Mouse (Mus musculus) gastrocnemius, adult 2 months (tissue): ENCODE results near the gene Cobll1. TPM values are rescaled to one million over a fixed set of nuclear protein-coding genes. Genes with fewer than 3 reads are reported as not detected.

Experiments used
- DNase-seq: peaks from one replicate; pipeline ENCODE4 v3.0.0; 2022
- H3K27ac ChIP-seq: fragments of 200-600 bp; 2 replicates; pipeline ENCODE4 v1.8.1; 2022; ENCODE audit warnings: mild to moderate bottlenecking
- H3K4me3 ChIP-seq: fragments of 200-600 bp; 2 replicates; pipeline ENCODE4 v1.8.1; 2022; ENCODE audit warnings: mild to moderate bottlenecking, moderate library complexity
- CTCF ChIP-seq: fragments of 200-600 bp; IDR thresholded peaks from 2 replicates; pipeline ENCODE4 v1.8.1; 2022; ENCODE audit warnings: antibody characterized with exemption, mild to moderate bottlenecking, moderate library complexity
- intact Hi-C: fragments of 180-260 bp; cut with DNase I; formaldehyde crosslinking; loops from one replicate; pipeline ENCODE4 v1.15.1; 2025
- total RNA-seq, 2 experiments: library from RNA; stranded (reverse); gene quantifications; 2 replicates each; pipeline ENCODE4 v1.2.3; 2021

Gene Cobll1
- total RNA-seq, 2 experiments from 2014 or later = 4.4 to 5.7 TPM

DNA sequence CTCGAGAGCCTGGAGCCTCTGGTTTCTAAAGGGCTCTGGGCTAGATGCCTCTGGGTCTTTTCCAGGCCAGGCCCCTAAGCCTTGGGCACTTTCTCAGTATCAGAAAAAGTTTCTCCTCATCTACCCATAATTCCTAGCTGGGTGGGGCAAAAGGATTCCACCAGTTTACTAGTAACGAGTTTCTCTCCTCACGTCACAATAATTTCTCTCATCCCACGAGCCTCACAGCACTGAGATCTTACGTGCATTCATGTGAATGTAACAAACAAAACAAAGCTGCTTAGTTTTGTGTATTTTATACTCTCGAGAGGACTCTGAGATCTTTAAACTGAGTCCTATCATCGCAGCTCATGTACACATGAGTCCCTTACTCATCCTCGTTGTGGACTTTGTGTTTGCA lies 57.5 kb downstream of the Cobll1 start:
- DNase-seq = no peak
- Histone ChIP-seq H3K4me3 (no peak overlapping the region), H3K27ac (peak overlapping the region; percentile 28)
- intact Hi-C loops = no loop called here
- no peak for TF ChIP-seq CTCF

DNA sequence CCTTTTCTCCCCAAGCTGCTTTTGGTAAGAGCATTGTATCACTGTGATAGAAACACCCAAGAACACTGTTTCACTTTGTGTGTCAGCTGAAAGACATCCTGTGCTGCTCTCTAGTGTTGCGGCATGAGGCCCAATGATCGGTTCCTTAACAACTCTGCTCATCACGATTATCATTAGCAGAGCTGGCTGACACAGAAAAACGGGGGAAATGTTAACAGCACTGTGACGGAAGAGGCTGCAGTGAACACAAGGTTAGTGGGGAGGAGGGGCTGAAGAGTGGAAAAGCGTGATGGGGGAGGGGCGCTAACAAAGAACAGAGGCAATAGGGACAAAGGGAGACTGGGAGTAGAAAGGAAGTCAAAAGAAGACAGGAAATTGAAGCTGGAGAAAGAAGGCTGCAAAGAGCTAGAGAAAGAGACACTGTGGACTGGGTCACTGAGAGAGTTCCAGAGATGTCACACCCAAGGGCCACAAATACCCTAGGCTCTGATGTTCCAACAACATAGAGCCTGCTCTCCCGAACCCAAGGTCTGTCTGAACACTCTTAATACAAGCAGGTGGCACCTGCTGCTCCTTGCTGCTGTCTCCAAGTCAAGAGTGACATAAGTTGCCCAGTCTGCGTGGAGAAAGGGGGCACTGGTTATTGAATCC lies 58.0 kb downstream of the Cobll1 start:
- H3K27ac ChIP-seq = peak overlapping the region; percentile 28
- no peak for DNase-seq
- intact Hi-C loops = no loop called here
- H3K4me3 ChIP-seq = no peak overlapping the region
- TF ChIP-seq CTCF = no peak

DNA sequence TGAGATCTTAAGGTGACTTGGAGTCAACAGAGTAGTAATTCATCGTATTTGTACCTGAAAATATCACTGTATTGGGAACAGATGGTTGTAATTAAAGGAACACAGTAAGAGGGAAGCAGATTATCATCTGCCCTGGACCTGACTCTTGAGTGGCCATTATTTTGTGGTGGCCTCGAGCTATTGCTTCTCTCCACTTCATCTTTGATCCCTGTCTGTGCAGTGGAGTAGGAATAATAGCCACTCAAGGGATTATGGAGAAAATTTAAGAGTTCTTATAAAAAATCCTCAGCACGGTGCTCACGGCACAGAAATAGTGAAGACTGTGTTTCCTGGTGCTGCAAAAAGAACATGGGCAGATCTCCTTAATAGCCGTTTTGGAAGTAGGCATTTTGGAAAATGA lies 63.6 kb downstream of the Cobll1 start:
- intact Hi-C loops = no loop called here
- DNase-seq = no peak
- Histone ChIP-seq H3K4me3 (no peak overlapping the region), H3K27ac (no peak overlapping the region)
- no peak for TF ChIP-seq CTCF

DNA sequence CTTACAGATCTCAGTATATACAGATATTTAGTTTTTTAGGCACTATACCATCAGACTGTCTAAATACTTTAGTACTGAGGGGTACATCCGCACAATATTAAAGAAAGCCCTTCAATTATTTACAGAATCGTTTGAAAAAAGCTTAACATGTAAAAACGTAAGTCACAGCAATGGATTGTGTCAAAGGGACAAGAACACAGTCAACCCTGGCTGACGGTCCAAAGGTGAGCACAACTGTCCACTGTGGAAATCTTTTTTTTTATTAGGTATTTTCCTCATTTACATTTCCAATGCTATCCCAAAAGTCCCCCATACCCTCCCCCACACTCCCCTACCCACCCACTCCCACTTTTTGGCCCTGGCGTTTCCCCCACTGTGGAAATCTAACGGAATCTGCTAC lies 67.1 kb downstream of the Cobll1 start:
- Histone ChIP-seq H3K27ac (no peak overlapping the region), H3K4me3 (no peak overlapping the region)
- intact Hi-C loops = no loop called here
- DNase-seq = no peak
- TF ChIP-seq CTCF = no peak

DNA sequence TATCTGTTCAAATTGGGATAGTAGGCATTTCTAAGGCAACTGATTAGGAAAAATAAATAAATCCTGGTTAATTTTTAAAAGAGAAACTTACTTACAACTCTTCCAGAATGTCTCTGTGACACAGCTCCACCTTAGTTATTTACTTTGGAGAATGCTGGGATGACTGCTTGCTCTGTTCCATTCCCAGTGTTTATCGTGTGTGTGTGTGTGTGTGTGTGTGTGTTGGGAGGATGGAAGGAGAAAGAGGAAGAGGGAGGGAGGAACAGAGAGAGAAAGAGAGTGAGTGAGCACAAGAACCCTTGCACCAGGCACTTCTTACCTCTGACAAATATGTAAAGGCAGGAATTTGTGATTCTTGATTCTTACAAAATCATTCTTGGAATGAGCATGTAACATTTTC lies 67.7 kb downstream of the Cobll1 start:
- no peak for DNase-seq
- Histone ChIP-seq H3K4me3 (peak overlapping the region; percentile 57), H3K27ac (peak overlapping the region; percentile 24)
- TF ChIP-seq CTCF = no peak
- intact Hi-C loops = no loop called here

DNA sequence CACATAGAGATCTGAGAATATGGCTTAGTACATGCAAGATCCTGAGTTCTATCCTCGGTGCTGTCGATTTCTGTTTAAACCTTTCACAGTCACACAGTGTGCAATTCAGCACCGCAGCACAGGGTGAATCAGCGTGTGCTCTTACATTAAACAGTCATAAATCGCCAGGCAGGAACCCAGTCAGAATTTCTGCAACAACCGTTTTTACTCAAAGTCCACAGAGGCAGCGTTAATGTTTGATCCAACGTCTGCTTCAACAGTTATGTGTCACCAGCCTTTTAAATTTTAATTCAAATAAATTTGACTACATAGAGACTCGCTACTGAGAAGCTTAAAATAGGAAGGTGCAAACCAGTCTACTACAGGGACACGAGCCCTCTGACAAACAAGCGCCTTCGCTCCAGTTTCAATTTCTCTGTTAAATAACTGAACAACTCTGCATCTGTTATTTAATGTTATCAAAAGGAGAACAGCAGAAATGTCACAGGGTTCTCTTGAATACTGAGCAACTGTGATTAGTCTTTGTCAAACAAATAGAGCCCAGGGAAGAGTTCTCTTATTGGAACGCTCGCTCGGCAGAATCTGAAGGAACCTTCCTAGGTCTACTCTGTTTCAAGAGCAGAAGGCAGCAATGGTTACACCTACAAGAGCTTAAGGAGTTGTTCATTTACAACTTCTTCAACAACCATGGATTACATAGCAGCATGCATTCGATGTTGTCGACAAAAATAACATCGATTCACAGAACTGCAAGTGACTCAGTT lies 68.3 kb downstream of the Cobll1 start:
- DNase-seq = no peak
- no peak for TF ChIP-seq CTCF
- H3K27ac ChIP-seq = peak overlapping the region; percentile 24
- H3K4me3 ChIP-seq = peak overlapping the region; percentile 57
- intact Hi-C loops = no loop called here

DNA sequence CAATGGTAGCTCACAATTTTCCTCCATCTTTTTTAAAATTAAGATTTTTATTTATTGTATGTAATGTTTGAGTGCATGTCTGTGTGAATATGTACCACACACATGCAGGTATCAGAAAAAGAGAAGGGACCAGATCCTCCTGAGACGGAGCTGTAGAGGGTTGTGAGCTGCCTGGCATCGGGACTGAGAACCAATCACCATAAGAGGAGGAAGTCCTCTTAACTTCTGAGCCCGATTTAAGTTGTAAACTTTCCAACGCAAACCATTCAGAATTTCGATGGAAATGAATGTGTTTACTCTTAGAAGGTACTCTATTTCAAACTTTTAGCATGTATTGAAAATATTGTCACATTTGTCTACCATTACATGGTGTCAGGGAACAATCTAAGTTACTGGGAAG lies 68.9 kb downstream of the Cobll1 start:
- peak overlapping the region; percentile 24; the same call in 1 of the 2 replicates for H3K27ac ChIP-seq
- H3K4me3 ChIP-seq = peak overlapping the region; percentile 57; the same call in 1 of the 2 replicates
- DNase-seq = no peak
- TF ChIP-seq CTCF = no peak
- intact Hi-C loops = no loop called here

DNA sequence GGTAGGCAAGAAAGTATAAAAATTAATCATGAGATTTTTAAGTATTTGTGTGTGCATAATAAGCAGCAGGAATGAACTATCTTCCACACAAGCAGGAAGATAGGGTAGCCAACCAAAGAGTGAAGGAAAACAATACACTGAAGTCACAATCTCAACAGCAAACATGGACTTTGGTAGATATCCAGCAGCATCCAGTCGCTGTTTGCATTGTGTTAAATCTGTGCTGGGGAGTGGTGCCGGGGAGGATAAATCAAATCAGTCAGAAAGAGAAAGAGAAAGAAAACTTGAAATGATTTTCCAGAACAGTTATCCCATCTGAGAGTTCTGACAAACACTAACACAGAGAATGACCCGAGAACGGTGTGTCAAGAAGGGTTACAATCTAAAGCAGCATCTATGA lies 75.2 kb downstream of the Cobll1 start:
- DNase-seq = no peak
- H3K27ac ChIP-seq = no peak overlapping the region
- intact Hi-C loops = no loop called here
- H3K4me3 ChIP-seq = no peak overlapping the region
- no peak for TF ChIP-seq CTCF

DNA sequence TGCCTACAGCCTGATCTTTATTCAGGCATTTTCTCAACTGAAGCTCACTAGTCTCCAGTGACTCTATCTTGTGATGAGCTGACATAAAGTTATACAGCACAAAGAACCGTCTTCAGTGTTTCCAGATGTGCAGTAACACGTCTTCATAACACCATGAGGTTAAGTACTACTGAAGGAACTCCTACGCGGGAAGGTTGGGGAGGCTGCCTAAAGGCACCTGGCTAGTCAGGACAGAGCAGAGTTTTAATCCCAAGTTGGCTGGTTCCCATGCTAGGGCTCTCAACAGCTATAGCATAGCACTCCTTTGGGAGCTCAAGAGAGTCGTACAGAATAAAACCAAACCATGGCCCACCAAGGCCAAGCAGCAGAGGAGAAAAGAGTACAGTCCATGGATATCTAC lies 76.6 kb downstream of the Cobll1 start:
- no peak for TF ChIP-seq CTCF
- DNase-seq = no peak
- intact Hi-C loops = no loop called here
- Histone ChIP-seq H3K4me3 (no peak overlapping the region), H3K27ac (no peak overlapping the region)

DNA sequence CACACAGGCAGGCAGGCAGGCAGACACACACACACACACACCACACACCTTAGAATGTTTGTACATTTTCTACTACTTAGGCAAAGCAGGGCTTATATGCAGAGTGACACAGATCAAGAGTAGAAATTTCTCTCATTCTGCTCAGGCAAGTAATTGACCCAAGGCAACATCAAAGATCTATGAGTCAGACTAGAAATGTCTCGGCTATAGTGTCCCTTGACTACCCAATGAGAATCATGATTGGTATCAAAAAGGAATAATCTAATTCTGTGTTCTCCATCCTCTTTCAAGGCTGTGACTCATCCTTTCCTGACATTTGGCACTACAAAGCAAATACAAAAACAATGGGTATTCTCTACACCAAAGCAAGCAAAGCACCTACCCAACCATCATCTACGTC lies 77.5 kb downstream of the Cobll1 start:
- Histone ChIP-seq H3K27ac (no peak overlapping the region), H3K4me3 (no peak overlapping the region)
- intact Hi-C loops = no loop called here
- no peak for TF ChIP-seq CTCF
- DNase-seq = no peak

DNA sequence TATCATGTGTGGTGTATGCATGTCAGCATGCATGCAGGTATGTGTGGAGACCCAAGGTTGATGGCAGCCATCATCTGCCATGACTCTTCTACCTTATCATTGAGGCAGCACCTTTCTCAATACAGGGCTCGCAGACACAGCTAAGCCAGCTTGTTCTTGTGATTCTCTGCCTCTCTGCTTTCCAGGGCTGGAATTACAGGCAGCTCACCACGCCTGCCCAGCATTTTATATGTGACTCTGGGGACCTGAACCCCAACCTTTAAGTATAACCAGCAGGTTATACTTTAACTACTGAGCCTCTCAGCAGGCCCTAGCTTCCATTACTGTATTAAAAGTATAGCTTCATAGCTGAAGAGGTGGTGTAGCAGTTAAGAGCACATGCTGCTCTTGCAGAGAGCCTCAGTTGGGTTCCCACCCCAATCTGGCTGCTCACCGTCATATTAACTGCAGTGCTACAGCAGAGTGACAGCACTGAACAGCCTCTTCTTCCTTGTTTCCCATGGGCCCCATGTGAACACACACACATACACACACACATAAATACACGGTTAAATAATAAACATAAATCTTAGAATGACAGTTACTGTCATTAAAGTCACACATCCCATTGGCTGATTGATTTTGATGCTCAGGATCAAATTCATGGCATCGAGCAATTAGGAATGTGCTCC lies 81.1 kb downstream of the Cobll1 start:
- intact Hi-C loops = no loop called here
- Histone ChIP-seq H3K27ac (no peak overlapping the region), H3K4me3 (no peak overlapping the region)
- TF ChIP-seq CTCF = no peak
- no peak for DNase-seq

DNA sequence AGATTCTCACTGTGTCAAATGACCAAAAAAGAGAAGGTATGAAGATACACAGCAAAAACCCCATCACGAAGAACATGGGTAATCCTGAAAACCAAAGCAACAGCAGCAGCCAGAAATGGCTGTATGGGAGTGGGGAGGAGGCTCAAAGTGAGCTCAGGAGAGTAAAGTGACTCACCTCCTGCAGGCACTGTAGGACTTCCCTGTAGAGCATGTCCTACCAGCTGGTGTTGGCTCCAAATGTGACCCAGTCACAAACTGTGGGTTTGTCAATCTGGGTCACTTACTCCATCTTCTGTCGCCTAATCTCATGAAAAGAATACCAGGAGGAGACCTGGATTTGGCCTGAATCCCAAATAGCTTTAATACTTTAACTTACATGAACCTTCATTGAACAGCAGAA lies 81.9 kb downstream of the Cobll1 start:
- Histone ChIP-seq H3K27ac (no peak overlapping the region), H3K4me3 (no peak overlapping the region)
- intact Hi-C loops = no loop called here
- no peak for DNase-seq
- no peak for TF ChIP-seq CTCF

DNA sequence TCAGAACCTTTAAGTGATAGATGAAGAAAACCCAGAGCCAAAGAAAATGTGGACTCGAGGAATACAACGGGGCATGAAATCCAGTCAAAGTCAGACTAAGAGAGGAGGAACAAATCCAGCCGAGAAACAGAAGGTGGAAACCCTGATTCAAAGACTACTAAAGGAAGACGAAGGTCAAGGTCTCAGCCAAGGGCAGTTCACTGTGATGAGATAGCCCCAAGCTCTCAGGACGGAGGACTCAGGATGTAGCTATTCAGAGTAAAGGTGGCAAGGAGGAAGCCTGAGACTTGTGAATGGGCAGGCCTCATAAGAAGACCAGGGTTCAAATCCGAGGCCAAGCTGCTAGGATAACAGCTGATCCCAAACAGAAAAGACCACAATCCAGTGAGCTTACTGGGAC lies 90.3 kb downstream of the Cobll1 start:
- no peak for DNase-seq
- intact Hi-C loops = loop anchor here (5.0 to 10.0 kb wide), 2 partner anchors 88 to 416 kb away; partner anchors contain the start of genes Cobll1 and Scn3a
- H3K27ac ChIP-seq = no peak overlapping the region
- no peak for TF ChIP-seq CTCF
- H3K4me3 ChIP-seq = no peak overlapping the region
